Mouse (Mus musculus) urinary bladder, adult 18-20 months (tissue): ENCODE measurements around the gene Gm10272.
"Not testable (repeated sequence)": the region's sequence is repeated elsewhere in the genome, so short reads cannot be mapped to it uniquely, and the experiment has no call there.

Experiments
- DNase-seq, 2 experiments: peaks; one replicate each; pipeline ENCODE4 v3.0.0; 2022; ENCODE audit warnings: low spot score in 2 of 2, mixed read lengths in 2 of 2

The Gm10272 gene

DNA sequence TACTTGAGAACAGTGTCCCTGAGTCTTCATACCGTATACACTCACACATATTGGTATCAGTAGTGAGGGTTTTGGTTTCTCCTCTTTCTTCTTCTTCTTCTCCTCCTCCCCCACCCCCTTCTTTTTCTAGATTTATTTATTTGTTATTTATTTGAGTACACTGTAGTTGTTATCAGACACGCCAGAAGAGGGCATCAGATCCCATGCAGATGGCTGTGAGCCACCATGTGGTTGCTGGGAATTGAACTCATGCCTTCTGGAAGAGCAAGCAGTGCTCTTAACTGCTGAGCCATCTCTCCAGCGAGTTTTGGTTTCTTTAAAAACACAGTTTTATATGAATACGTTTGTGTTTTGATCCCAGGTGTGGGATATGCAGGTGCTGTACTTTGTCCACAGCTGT is 21.9 kb downstream of the Gm10272 start:
- no peak for DNase-seq

- no peak for DNase-seq
Observed at GRCm38 (mm10) chr10:77729241-77729640, 22.8 kb downstream of the Gm10272 start.

DNA sequence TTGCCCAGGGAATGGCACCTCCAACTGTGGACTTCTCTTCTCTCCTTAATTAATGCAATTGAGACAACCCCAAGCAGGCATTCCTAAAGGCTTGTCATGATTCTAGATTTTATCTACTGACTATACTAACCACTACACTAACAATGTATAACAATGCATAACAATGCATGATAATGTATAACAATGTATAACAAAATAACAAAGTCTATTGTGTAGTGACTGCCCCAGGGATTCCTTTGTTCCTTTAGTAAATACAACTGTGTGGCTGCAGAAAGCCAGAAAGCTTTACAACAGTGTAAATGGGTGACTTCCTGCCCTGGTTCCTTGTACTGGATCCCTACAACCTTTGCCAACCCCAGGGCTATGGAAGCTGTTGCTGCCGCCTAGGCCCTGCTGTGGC is 29.5 kb downstream of the Gm10272 start:
- DNase-seq = no peak

- no peak for DNase-seq
Observed at GRCm38 (mm10) chr10:77738929-77739328, 32.5 kb downstream of the Gm10272 start.

- DNase-seq = not testable (repeated sequence)
Observed at GRCm38 (mm10) chr10:77741924-77742688, 35.7 kb downstream of the Gm10272 start, which contains the start of gene Gm18596. Gm18596 (minus strand) TSS chr10:77742638.

- DNase-seq = not testable (repeated sequence)
Observed at GRCm38 (mm10) chr10:77750686-77751085, 44.3 kb downstream of the Gm10272 start.

DNA sequence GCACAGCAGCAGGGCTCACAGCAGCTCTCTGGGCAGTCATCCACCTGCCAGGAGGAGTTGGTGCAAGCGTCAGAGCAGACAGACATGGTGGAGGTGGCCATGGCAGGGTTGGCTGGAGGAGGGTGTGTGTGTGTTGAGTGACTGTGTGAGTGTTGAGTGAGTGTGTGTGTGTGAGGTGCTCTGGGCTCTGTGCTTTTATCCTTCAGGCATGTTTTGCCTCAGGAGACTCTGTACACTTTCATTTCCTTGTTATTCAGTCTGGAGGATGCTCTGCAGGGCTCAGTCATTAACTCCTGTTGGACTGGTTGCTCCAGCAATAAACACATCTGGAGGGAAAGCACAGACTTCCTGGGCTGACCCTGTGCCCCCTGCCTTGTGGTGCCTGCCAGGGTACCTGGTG is 44.8 kb downstream of the Gm10272 start, which contains the start of gene Gm9736:
Gene Gm9736 (minus strand): TSS at position 101 of the 400 bp plus-strand sequence.
- not testable (repeated sequence) for DNase-seq

GRCm38 (mm10) chr10:77752312-77752711 is 45.9 kb downstream of the Gm10272 start:
- DNase-seq = not testable (repeated sequence)

DNA sequence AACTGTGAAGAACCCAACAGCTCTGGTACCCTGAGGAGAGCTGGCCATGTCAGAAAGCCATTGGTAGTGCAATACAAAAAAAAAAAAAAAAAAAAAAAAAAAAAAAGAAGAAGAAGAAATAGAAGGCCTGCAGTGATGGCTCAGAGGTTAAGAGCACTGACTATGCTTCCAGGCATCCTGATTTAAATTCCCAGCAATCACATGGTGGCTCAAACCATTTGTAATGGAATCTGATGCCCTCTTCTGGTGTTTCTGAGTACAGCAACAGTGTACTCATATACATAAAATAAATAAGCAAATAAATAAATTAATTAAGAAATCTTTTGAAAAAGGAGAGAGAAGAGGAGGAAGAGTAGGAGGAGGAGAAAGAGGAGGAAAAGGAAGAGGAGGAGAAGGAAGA is 47.0 kb downstream of the Gm10272 start:
- DNase-seq = no peak
